Mouse (Mus musculus) small intestine, adult 2 months (tissue): Measurements from ENCODE around the gene Trak1.

ENCODE experiments used
- CTCF ChIP-seq: fragments of 200-500 bp; IDR thresholded peaks from 2 replicates; pipeline ENCODE4 v1.5.1; 2012; ENCODE audit warnings: low read depth, mild to moderate bottlenecking, control low read depth, inconsistent platforms, low read length, moderate library complexity, mixed read lengths; ENCODE audit not compliant: insufficient replicate concordance, insufficient read length; ENCODE audit errors: extremely low read depth
- POLR2A ChIP-seq: fragments of 200-500 bp; IDR thresholded peaks from 2 replicates; pipeline ENCODE4 v1.6.1; 2012; ENCODE audit warnings: low read depth, mild to moderate bottlenecking, control low read depth, inconsistent platforms, low read length, moderate library complexity

GRCm38 (mm10) chr9:121376094-121376493, 78.8 kb downstream of the Trak1 start:
- TF ChIP-seq POLR2A: no peak
- TF ChIP-seq CTCF: no peak
